Mouse (Mus musculus) thymus, postnatal 4 days (tissue): Measurements from ENCODE around the gene Teddm1a.
"Not testable (repeated sequence)": the region's sequence is repeated elsewhere in the genome, so short reads cannot be mapped to it uniquely, and the experiment has no call there.

Experiments
- DNase-seq: peaks from one replicate; pipeline ENCODE4 v3.0.0; 2021

Gene Teddm1a

GRCm38 (mm10) chr1:153891442-153891841, at the start of gene Teddm1a:
Gene Teddm1a (plus strand): TSS chr1:153891742.
- DNase-seq: no peak

DNA sequence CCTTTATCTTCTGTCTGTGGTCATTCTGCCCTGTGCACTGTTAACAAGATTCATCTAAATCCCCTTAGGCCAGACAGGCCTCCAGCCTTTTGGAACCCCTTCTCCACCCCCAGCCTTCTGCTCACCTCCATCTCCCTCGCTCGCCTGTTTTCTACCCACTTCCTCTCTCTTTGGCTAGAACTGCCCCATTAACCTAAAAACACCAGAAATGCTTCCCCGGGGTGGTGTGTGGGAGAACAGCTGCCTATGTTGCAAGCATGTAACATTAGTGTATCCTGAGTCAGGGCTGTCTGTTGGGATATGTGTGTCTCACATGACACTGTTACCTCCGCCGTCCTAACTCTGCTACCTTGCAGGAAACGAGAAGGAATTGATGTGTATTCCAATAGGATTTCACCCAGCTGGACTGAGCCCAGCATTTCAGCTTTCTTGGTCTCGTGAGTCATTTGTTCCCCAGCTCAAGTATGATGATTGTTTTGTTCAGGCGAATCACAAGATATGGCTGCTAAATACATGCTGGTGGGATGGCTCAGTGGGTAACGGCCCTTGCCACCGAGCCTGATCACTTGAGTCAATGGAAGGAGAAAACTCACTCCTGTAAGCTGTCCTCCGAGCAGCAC, 49.3 kb upstream of the Teddm1a start:
- DNase-seq: peak; percentile 73

DNA sequence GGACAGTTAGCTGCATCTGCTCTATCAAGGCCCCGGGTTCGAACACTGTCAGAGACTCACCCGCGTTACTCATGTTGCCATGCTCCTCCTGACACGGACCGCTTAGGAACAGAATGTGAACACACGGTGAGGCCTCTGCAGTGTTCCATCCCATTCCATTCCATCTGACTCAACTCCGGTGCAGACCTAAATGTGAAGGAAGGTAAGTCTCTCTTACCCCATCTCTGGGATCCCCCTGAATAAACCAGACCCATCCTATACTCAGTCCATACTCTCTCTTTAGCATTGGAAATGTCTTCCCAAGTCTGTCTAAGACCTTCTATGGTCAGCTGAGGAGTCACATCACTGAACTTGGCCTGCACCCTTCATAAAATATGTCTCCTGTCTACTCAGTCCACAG, 47.5 kb upstream of the Teddm1a start, which contains the start of gene Rgsl1:
Gene Rgsl1, minus strand, starts transcription at position 101 of the 400 bp plus-strand sequence.
- DNase-seq: no peak

DNA sequence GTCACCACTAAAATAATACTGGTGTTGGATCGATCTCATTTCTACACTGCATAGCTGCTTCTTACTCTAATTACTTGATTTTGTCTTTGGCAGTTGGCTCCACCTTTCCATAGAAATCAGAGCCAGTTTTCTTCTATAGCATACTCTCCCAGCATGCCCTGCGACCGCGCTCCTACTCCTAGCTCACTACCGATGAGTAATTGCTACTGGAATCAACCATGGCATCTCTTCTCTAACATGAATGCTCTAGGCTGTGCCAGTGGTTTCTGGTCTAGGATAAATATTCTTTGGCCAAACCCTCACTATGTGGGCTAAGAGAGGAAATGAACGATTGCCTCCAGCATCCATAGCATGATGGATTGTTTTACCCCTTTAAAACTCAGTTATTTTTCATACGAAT, 45.1 kb upstream of the Teddm1a start:
- DNase-seq: no peak

- peak; percentile 45 for DNase-seq
Measured at GRCm38 (mm10) chr1:153846867-153847266, 44.7 kb upstream of the Teddm1a start.

- DNase-seq: peak; percentile 52
Measured at GRCm38 (mm10) chr1:153852696-153853095, 38.8 kb upstream of the Teddm1a start.

DNA sequence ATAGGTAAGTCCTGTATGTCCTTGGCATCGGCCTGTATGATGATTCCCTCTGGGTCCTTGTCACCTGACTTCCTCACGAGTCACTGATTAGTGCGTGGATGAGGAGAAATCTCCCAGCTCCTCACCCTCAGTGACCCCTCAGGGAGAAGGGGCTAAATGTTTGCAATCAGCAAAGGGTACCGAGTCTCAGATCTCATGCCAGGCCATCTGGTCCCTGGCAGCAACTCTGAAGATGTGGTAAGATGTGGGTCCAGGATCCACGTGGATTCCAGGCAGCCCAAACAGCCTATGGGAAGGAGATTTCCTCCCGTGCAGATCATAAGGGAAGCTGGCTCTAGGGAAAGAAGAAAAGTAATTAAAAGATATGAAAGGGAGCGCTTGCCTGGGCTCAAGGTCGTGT, 35.6 kb upstream of the Teddm1a start:
- no peak for DNase-seq

DNA sequence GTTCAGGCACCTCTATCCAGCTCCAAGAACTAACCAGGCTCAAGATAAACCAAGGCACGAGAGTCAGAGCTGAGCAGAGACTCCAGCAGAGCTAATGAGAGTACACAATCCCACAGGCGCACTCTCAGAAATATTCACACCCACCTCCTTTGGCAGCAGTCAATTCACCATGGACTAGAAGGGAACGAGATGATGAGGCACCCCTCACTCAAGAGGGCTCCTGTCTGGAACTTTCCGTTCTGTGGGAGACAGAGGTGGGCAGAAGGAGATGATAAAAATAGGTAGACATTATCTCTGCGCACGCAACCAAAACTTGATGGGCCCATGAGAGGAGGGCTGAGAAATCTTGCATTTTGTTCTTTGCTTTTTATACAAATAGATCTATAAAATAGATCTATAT, 17.5 kb upstream of the Teddm1a start, which contains the start of gene Teddm1b:
Gene Teddm1b, plus strand, starts transcription at position 301 of the 400 bp plus-strand sequence.
- no peak for DNase-seq

DNA sequence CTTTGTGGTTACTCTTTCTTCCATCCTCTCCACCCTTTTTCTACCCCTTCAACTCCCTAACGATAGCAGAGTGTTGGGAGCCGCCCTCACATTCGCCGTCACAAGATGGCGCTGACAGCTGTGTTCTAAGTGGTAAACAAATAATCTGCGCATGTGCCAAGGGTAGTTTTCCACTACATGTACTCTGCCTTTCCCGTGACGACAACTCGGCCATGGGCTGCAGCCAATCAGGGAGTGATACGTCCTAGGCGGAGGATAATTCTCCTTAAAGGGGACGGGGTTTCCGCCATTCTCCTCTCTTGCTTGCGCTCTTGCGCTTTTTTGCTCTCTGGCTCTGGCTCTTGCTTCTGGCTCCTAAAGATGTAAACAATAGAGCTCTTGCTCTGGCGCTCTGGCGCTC, 11.2 kb upstream of the Teddm1a start:
- DNase-seq: not testable (repeated sequence)

GRCm38 (mm10) chr1:153886024-153886633, 5.4 kb upstream of the Teddm1a start:
- DNase-seq: no peak

DNA sequence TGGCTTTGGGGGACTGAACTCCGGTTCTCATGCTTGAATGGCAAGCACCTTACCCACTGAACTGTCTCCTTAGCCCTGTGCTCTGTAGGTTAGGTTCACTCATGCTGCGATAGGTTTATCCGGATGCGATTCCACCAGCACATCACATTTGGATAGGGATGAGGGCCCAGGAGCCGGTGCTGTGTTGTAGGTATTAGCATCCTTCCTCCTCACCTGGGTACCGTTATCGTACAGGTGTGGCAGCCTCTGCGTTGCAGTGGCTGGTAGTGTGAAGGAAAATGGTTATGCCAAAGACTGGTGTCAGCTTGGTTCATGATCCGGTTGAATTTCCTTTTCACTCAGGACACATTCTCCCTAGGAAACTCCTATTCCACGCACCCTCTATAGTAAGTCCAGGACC, 1.4 kb upstream of the Teddm1a start:
- DNase-seq: no peak

- DNase-seq: no peak
Measured at GRCm38 (mm10) chr1:153893746-153894145, 2.2 kb downstream of the Teddm1a start.

- DNase-seq: no peak
Measured at GRCm38 (mm10) chr1:153894201-153894893, 2.8 kb downstream of the Teddm1a start.

GRCm38 (mm10) chr1:153894979-153895378, 3.4 kb downstream of the Teddm1a start:
- peak; percentile 77 for DNase-seq

- DNase-seq: no peak
Measured at GRCm38 (mm10) chr1:153897196-153897595, 5.7 kb downstream of the Teddm1a start.

DNA sequence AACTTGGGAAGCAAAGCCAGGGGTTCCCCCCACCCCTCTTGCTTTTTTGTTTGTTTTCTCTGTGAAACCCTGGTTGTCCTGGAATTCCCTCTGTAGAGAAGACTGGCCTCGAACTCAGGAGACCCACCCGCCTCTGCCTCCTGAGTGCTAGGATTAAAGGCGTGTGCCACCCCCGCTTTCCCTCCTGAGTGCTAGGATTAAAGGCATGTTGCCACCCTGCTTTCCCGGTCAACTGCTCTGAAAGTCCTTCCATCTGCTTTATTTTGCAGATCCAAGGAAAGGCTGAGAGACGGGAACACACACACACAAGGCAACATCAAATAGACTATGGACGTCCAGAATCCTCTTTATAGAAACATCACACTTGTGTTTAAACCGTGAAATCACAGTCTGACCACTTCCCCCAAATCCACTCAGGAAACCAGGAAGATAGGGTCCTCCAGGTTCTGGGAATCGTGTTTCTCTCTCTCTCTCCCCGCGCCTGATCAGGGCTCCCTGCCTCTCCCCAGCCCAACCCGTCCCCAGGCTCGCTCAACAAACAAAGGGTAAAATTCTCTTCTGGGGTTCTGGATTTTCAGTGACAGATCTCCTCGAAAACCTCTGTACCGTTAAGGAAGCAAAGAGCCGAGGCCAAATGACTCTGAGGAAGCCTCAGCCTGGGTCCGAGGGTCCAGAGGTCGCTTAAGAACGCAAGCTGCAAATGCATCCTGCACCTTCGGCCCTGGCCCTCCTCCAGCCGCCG, 7.6 kb downstream of the Teddm1a start:
- DNase-seq: no peak

DNA sequence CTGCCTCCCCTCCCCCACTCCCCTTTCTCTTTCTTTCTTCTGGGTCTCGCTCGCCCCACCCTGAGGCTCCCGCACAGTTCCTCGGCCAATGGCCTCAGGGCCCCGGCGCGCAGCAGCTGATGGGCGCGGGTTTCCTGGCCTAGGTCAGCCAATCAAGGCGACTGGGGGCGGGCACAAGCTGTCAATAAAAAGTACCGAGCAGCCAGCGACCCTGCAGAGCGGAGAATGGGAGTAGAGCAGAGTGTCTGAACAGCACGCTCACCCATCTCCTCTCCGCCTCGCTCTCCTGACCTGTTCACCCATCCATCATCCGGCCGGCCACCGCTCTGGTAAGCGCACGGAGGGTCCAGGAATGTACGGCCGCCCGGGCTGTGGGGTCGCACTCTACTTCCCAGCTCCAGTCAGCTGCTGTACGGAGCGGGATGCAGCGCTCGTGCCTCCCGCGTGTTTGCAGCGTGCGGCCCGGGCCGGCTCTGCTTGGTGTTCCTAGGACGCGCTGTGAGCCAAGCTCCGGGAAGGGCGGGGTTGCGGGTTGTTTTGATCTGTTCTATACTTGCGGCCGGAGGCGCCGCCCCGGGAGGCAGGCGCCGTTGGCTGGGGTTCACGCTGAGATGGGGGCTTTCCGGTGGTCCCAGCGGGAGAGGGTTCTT, 8.3 kb downstream of the Teddm1a start, which contains the start of the genes Glul and Teddm2:
Gene Glul, plus strand, starts transcription at position 214 of the 650 bp plus-strand sequence.
Gene Teddm2, minus strand, starts transcription at position 498 of the 650 bp plus-strand sequence.
- DNase-seq: peak; percentile 95

GRCm38 (mm10) chr1:153900381-153900780, 8.8 kb downstream of the Teddm1a start:
- DNase-seq: peak; percentile 65

- peak; percentile 49 for DNase-seq
Measured at GRCm38 (mm10) chr1:153900860-153901730, 9.6 kb downstream of the Teddm1a start.

DNA sequence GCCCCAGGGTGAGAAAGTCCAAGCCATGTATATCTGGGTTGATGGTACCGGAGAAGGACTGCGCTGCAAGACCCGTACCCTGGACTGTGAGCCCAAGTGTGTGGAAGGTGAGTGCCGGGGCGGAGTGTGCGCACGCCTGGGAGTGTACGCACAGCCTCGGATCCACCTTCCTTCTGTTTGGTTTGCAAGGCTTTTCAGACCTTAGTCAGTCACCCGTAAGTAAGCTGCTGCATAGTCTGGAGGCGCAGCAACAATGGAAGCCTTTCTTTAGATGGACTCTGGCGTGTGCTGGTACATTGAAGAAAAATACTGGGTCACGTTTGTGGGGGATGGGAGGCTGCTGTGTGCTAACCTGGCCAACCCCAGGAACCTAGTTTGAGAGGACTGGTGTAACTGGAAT, 11.5 kb downstream of the Teddm1a start:
- DNase-seq: no peak

- DNase-seq: no peak
Measured at GRCm38 (mm10) chr1:153904236-153904635, 12.7 kb downstream of the Teddm1a start.
